Mouse (Mus musculus) bone marrow, adult 2 months (tissue): ENCODE measurements at regions not wholly inside any gene's neighbourhood (a gene's known extent, or its start where the extent isn't known, plus 50 kb on each side); places are given as distances from the start of the nearest gene placed in this dataset.

Experiments used
- CTCF ChIP-seq: fragments of 200-500 bp; IDR thresholded peaks from 2 replicates; pipeline ENCODE4 v1.5.1; 2011; ENCODE audit warnings: low read length, control low read depth; ENCODE audit not compliant: control insufficient read depth, insufficient read depth
- POLR2A ChIP-seq: fragments of 200-500 bp; IDR thresholded peaks from 2 replicates; pipeline ENCODE4 v1.6.1; 2011; ENCODE audit warnings: low read depth, mild to moderate bottlenecking, control low read depth, low read length, borderline replicate concordance; ENCODE audit not compliant: control insufficient read depth

GRCm38 (mm10) chr11:44164186-44164585 is 235.7 kb upstream of the Il12b start:
- TF ChIP-seq CTCF (no peak), POLR2A (no peak)
